Mouse (Mus musculus): ENCODE data around the gene Selenbp1. TPM values are rescaled to one million over a fixed set of nuclear protein-coding genes. Genes with fewer than 3 reads are reported as not detected.

The Selenbp1 gene
- total and polyA plus RNA-seq, 3 experiments = 0.25 TPM; not detected in 2

DNA sequence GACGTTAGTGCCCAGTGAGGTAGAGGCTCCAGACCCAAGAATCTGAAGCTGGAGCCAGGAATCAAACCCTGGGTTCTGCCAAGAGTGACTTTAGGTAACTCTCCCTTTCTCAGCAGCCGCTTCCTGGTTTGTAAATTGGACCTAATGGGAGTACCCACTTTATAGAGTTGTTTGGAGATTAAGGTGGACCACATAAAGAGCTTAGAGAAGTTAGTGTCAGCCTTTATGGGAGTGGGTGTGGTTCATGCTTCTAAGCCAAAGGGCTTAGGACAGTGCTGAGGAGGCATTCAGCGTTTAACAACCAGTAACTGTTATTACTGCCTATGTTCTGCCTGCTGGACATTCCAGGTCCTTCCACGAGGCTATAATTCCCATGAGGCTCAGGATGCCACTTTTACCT is 14.0 kb upstream of the Selenbp1 start:
- DNase-seq (ENCODE audit: extremely low read depth) = no peak
- H3K9me3 ChIP-seq (replicated peaks; ENCODE audit: low read length) = no peaks in the 10 kb centered on the region
- H3K36me3 ChIP-seq (replicated peaks in 1 of 2; ENCODE audit: control insufficient read depth in 1 of 2, insufficient read depth in 1 of 2, low read length in 1 of 2) = no peaks in the 10 kb centered on the region
- H3K27ac ChIP-seq (ENCODE audit: insufficient read depth, low read depth) = no peak overlapping the region
- H3K27me3 ChIP-seq (replicated peaks) = peaks cover 1% of the 10 kb centered on the region
- dilution Hi-C loops (cut with MboI; ENCODE audit: extremely low pct_ligation_motif_present, extremely low pct_unique_long_range_greater_than_20kb, low sequenced_read_pairs) (no loop called here), in situ Hi-C loops (cut with MboI; ENCODE audit: low pct_ligation_motif_present, low pct_unique_long_range_greater_than_20kb, low sequenced_read_pairs) (no loop called here)
- H3K4me1 ChIP-seq (ENCODE audit: control insufficient read depth in 1 of 2, insufficient read depth in 2 of 2) = peaks cover 14 to 22% of the 10 kb centered on the region in 2 experiments
- no peaks in the 10 kb centered on the region for H3K79me2 ChIP-seq (replicated peaks; ENCODE audit: control insufficient read depth, extremely low read depth, insufficient read depth, poor library complexity, severe bottlenecking)
- no peak overlapping the region for H3K4me2 ChIP-seq (ENCODE audit: insufficient read depth, low read depth, poor library complexity, severe bottlenecking)
- no peak overlapping the region for H3K4me3 ChIP-seq (replicated peaks in 1 of 3; ENCODE audit: low read depth in 2 of 3, low read length in 2 of 3, poor library complexity in 1 of 3)
- H3K9ac ChIP-seq (ENCODE audit: insufficient read depth, low read depth) = no peak overlapping the region
- no peak for TF ChIP-seq ZMIZ1 (IDR thresholded peaks at IDR 0.05; ENCODE audit: low read depth, low read length)
- TF ChIP-seq RAD21 (IDR thresholded peaks at IDR 0.05; ENCODE audit: low read depth, low read length) = no peak
- TF ChIP-seq MYC (IDR thresholded peaks at IDR 0.05; ENCODE audit: low read depth, low read length) = no peak
- TF ChIP-seq ETS1 (conservative IDR thresholded peaks at IDR 0.05; ENCODE audit: low read depth, low read length) = no peak
- TF ChIP-seq CHD2 (IDR thresholded peaks at IDR 0.05; ENCODE audit: low read length) = no peak
- TF ChIP-seq TCF12 (IDR thresholded peaks at IDR 0.05; ENCODE audit: low read depth, low read length) = no peak
- no peak for TF ChIP-seq MAZ (IDR thresholded peaks at IDR 0.05; ENCODE audit: low read depth, low read length)

DNA sequence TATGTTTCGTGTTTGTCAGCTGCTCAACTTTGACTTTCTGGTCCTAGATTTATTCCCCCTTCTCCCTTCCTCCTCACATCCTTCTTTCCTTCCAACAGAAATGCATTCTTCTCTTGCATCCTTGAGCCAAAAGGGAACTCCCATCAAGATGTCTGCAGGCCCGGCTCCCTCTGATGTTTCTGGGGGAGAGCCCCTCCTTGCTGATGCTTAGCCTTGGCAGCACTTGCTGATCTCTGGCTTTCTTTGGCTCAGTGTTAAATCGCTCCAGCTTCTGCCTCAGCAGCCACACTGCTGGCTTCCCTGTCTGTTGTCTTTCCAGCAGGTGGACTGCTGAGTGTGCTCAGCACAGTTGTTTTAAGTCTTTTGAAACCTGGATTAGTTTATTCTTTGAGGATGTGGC is 11.8 kb upstream of the Selenbp1 start:
- Histone ChIP-seq H3K9ac (ENCODE audit: insufficient read depth, low read depth) (no peak overlapping the region), H3K4me2 (ENCODE audit: insufficient read depth, low read depth, poor library complexity, severe bottlenecking) (no peak overlapping the region), H3K79me2 (replicated peaks; ENCODE audit: control insufficient read depth, extremely low read depth, insufficient read depth, poor library complexity, severe bottlenecking) (no peaks in the 10 kb centered on the region), H3K4me1 (ENCODE audit: control insufficient read depth in 1 of 2, insufficient read depth in 2 of 2) (peaks cover 10 to 18% of the 10 kb centered on the region in 2 experiments), H3K4me3 (replicated peaks in 1 of 3; ENCODE audit: low read depth in 2 of 3, low read length in 2 of 3, poor library complexity in 1 of 3) (no peak overlapping the region), H3K36me3 (replicated peaks in 1 of 2; ENCODE audit: control insufficient read depth in 1 of 2, insufficient read depth in 1 of 2, low read length in 1 of 2) (no peaks in the 10 kb centered on the region), H3K27ac (ENCODE audit: insufficient read depth, low read depth) (no peak overlapping the region), H3K9me3 (replicated peaks; ENCODE audit: low read length) (no peaks in the 10 kb centered on the region), H3K27me3 (replicated peaks) (peaks cover 3% of the 10 kb centered on the region)
- dilution Hi-C loops (cut with MboI; ENCODE audit: extremely low pct_ligation_motif_present, extremely low pct_unique_long_range_greater_than_20kb, low sequenced_read_pairs) = no loop called here
- in situ Hi-C loops (cut with MboI; ENCODE audit: low pct_ligation_motif_present, low pct_unique_long_range_greater_than_20kb, low sequenced_read_pairs) = no loop called here
- no peak for DNase-seq (ENCODE audit: extremely low read depth)
- TF ChIP-seq RCOR1 (conservative IDR thresholded peaks at IDR 0.05; ENCODE audit: low read depth, low read length) (no peak), E2F4 (IDR thresholded peaks at IDR 0.05; ENCODE audit: insufficient replicate concordance, low read depth, low read length) (no peak), RAD21 (IDR thresholded peaks at IDR 0.05; ENCODE audit: low read depth, low read length) (no peak), MYC (IDR thresholded peaks at IDR 0.05; ENCODE audit: low read depth, low read length) (no peak)

GRCm38 (mm10) chr3:94922333-94922732 is 10.5 kb upstream of the Selenbp1 start:
- Histone ChIP-seq H3K4me2 (ENCODE audit: insufficient read depth, low read depth, poor library complexity, severe bottlenecking) (no peak overlapping the region), H3K4me3 (replicated peaks in 1 of 3; ENCODE audit: low read depth in 2 of 3, low read length in 2 of 3, poor library complexity in 1 of 3) (no peak overlapping the region), H3K4me1 (ENCODE audit: control insufficient read depth in 1 of 2, insufficient read depth in 2 of 2) (peaks cover 6 to 10% of the 10 kb centered on the region in 2 experiments), H3K9me3 (replicated peaks; ENCODE audit: low read length) (no peaks in the 10 kb centered on the region), H3K9ac (ENCODE audit: insufficient read depth, low read depth) (no peak overlapping the region), H3K79me2 (replicated peaks; ENCODE audit: control insufficient read depth, extremely low read depth, insufficient read depth, poor library complexity, severe bottlenecking) (no peaks in the 10 kb centered on the region), H3K27ac (ENCODE audit: insufficient read depth, low read depth) (no peak overlapping the region), H3K36me3 (replicated peaks in 1 of 2; ENCODE audit: control insufficient read depth in 1 of 2, insufficient read depth in 1 of 2, low read length in 1 of 2) (no peaks in the 10 kb centered on the region), H3K27me3 (replicated peaks) (peaks cover 3% of the 10 kb centered on the region)
- in situ Hi-C loops (cut with MboI; ENCODE audit: low pct_ligation_motif_present, low pct_unique_long_range_greater_than_20kb, low sequenced_read_pairs) = no loop called here
- DNase-seq (ENCODE audit: extremely low read depth) = no peak
- dilution Hi-C loops (cut with MboI; ENCODE audit: extremely low pct_ligation_motif_present, extremely low pct_unique_long_range_greater_than_20kb, low sequenced_read_pairs) = no loop called here
- TF ChIP-seq TCF12 (IDR thresholded peaks at IDR 0.05; ENCODE audit: low read depth, low read length) (no peak), RAD21 (IDR thresholded peaks at IDR 0.05; ENCODE audit: low read depth, low read length) (no peak), CHD1 (IDR thresholded peaks at IDR 0.05; ENCODE audit: low read depth, low read length) (no peak), RCOR1 (conservative IDR thresholded peaks at IDR 0.05; ENCODE audit: low read depth, low read length) (no peak), MEF2A (IDR thresholded peaks at IDR 0.05; ENCODE audit: borderline replicate concordance, low read depth, low read length) (no peak), NRF1 (IDR thresholded peaks at IDR 0.05; ENCODE audit: low read depth, low read length) (no peak), KAT2A (IDR thresholded peaks at IDR 0.05; ENCODE audit: insufficient replicate concordance, low read length) (no peak), IRF4 (IDR thresholded peaks at IDR 0.05; ENCODE audit: low read depth, low read length) (no peak), GABPA (IDR thresholded peaks at IDR 0.05; ENCODE audit: insufficient replicate concordance, low read depth, low read length) (no peak), MAZ (IDR thresholded peaks at IDR 0.05; ENCODE audit: low read depth, low read length) (no peak), JUND (conservative IDR thresholded peaks at IDR 0.05; ENCODE audit: low read depth, low read length) (no peak), ZKSCAN1 (IDR thresholded peaks at IDR 0.05; ENCODE audit: borderline replicate concordance, low read depth, low read length) (no peak), ELF1 (IDR thresholded peaks at IDR 0.05; ENCODE audit: low read depth, low read length) (no peak), PAX5 (IDR thresholded peaks at IDR 0.05; ENCODE audit: low read length) (no peak), POLR2AphosphoS2 (IDR thresholded peaks at IDR 0.05; ENCODE audit: low read depth, low read length) (no peak), SMC3 (IDR thresholded peaks at IDR 0.05; ENCODE audit: low read depth, low read length) (no peak), ZC3H11A (IDR thresholded peaks at IDR 0.05; ENCODE audit: low read depth, low read length) (no peak), ETS1 (conservative IDR thresholded peaks at IDR 0.05; ENCODE audit: low read depth, low read length) (no peak), MAFK (IDR thresholded peaks at IDR 0.05; ENCODE audit: insufficient replicate concordance, low read length) (no peak), TBP (conservative IDR thresholded peaks at IDR 0.05; ENCODE audit: low read depth, low read length) (no peak)

All from CH12.LX (cell line).